Mouse (Mus musculus) bone marrow macrophage, adult 2 months (primary cell): ENCODE results near the gene Ttc9c. TPM values are rescaled to one million over a fixed set of nuclear protein-coding genes. Genes with fewer than 3 reads are reported as not detected.
A peak's percentile ranks its signal among the peaks of the same experiment; 100 is the strongest.

Experiments used
- H3K27ac ChIP-seq: 2 replicates; pipeline ENCODE4 v1.5.1; 2012; ENCODE audit warnings: low read depth, low read length; ENCODE audit not compliant: insufficient read depth
- H3K4me1 ChIP-seq: 2 replicates; pipeline ENCODE4 v1.6.1; 2012; ENCODE audit warnings: low read length; ENCODE audit not compliant: control insufficient read depth, insufficient read depth
- H3K4me3 ChIP-seq: 2 replicates; pipeline ENCODE4 v1.5.1; 2012; ENCODE audit warnings: mild to moderate bottlenecking, low read length, moderate library complexity; ENCODE audit not compliant: insufficient read depth
- CTCF ChIP-seq: IDR thresholded peaks from 2 replicates; pipeline ENCODE4 v1.5.1; 2012; ENCODE audit warnings: low read depth, mild to moderate bottlenecking, low read length, moderate library complexity
- POLR2A ChIP-seq: IDR thresholded peaks from 2 replicates; pipeline ENCODE4 v1.6.1; 2012; ENCODE audit warnings: mild to moderate bottlenecking, low read depth, low read length, borderline replicate concordance
- polyA plus RNA-seq: library from polyadenylated mRNA; stranded (reverse); fragments of >200 nt; gene quantifications from 2 replicates; pipeline ENCODE4 v1.2.4, GENCODE M21; 2012; ENCODE audit not compliant: missing spikeins, insufficient read depth, insufficient read length

Ttc9c gene
- polyA plus RNA-seq, 1 experiment, result 37.6 TPM

- Histone ChIP-seq H3K4me1 (peaks cover 13% of the 10 kb centered on the region), H3K4me3 (no peak overlapping the region), H3K27ac (no peak overlapping the region)
- TF ChIP-seq POLR2A, result no peak
- TF ChIP-seq CTCF, result no peak
Measured at GRCm38 (mm10) chr19:8815812-8816211, 3.3 kb downstream of the Ttc9c start.

DNA sequence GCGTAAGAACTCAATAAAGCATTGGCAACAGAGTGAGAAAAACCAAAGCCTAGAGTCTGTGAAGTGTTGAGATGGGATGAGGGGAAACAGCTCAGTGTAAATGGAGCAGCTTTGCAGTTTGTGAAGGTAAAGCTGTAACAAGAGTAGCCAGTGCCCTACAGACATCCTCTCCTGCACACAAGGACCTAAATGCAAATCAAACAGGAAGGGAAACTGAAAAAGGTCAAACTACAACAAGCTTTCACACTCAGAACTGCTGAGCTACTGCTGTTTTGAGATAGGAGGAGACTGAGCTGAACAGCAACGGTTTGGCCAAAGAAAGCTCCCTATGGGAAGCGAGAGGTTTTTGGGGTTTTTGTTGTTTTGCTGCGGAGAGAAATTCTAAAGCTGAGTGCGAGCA is 12.3 kb downstream of the Ttc9c start:
- peak overlapping the region; percentile 36 for H3K27ac ChIP-seq
- no peak overlapping the region for H3K4me3 ChIP-seq
- peaks cover 25% of the 10 kb centered on the region for H3K4me1 ChIP-seq
- TF ChIP-seq POLR2A (no peak), CTCF (no peak)

GRCm38 (mm10) chr19:8803879-8804660 is 15.1 kb downstream of the Ttc9c start:
- no peak for TF ChIP-seq POLR2A
- no peak for TF ChIP-seq CTCF
- Histone ChIP-seq H3K4me3 (no peak overlapping the region), H3K4me1 (peaks cover 25% of the 10 kb centered on the region), H3K27ac (no peak overlapping the region)

DNA sequence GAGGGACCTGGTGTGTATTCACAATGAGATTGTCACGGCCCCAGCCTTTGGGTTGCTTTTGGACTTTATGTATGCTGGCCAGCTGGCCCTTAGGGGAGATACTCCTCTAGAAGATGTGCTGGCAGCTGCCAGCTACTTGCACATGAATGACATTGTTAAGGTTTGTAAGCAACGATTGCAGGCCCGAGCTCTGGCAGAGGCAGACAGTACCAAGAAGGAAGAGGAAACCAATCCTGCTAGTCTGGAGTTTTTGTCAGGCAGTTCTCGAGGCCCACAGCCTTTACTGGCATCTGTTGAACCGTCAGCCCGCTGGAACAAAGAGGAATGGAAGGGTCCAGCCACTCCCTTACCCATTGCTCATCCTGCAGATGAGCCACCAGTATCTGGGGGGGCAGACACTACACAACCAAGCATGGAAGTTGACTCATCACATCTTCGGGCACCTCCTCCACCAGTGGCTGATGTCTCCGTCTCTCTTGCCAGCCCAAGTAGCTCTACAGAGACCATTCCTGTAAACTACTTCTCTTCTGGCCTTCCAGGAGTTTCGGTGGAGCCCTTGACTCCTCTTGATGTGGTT is 15.8 kb downstream of the Ttc9c start:
- peak overlapping the region; percentile 14; the same call in 1 of the 2 replicates for H3K27ac ChIP-seq
- H3K4me3 ChIP-seq, result peak overlapping the region; percentile 69; the same call in 1 of the 2 replicates
- H3K4me1 ChIP-seq, result peaks cover 27% of the 10 kb centered on the region
- no peak for TF ChIP-seq CTCF
- TF ChIP-seq POLR2A, result no peak

- Histone ChIP-seq H3K4me3 (peak within 1 kb of the TSS; percentile 69), H3K27ac (peak within 1 kb of the TSS; percentile 59), H3K4me1 (peaks cover 27% of the 10 kb centered on the region)
- TF ChIP-seq CTCF (no peak), POLR2A (0 out of 2 replicates have a peak, but pooled peaks have one; percentile 32)
Measured at GRCm38 (mm10) chr19:8802130-8802821, 16.9 kb downstream of the Ttc9c start, which contains the start of gene Zbtb3. Gene Zbtb3 (plus strand): TSS chr19:8802555.

- Histone ChIP-seq H3K4me3 (peak overlapping the region; percentile 90; the same call in 1 of the 2 replicates), H3K4me1 (peaks cover 21% of the 10 kb centered on the region), H3K27ac (peak overlapping the region; percentile 11; the same call in 1 of the 2 replicates)
- TF ChIP-seq CTCF (no peak), POLR2A (no peak)
Measured at GRCm38 (mm10) chr19:8798947-8799315, 20.2 kb downstream of the Ttc9c start.

DNA sequence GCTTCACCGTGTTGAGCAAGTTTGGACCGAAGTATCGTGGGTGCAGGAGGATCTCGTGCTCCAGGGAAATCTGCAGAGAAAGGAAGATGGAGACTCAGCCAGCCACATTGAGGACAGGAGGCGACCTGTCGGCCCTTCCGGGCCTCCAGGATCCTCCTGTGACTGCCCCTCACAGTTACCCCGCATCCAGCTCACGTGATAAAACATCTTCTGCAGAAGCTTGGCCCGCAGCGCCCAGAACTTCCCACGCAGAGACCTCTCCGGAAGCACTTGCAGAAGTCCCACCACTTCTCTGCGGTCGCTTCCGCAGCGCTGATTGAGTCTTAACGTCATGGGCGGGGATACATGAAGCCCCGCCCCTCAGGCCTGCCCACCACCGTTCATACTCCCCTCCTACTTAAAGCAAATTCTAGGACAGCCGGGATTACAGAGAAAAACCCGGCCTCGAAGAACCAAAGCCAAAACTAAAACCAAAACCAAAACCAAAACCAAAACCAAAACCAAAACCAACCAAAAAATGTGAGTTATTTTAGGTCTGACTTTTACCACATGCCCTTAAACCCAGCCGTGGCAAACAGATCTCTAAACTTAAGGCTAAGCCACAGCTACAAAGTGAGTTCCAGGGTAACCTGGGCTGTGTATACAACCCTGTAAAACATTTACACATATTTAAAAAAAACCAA is 20.7 kb downstream of the Ttc9c start, which contains the start of gene Polr2g:
Gene Polr2g (minus strand): TSS at position 314 of the 683 bp plus-strand sequence.
- H3K27ac ChIP-seq, result peak within 1 kb of the TSS; percentile 63
- TF ChIP-seq CTCF (no peak), POLR2A (peak; percentile 35; the same call in 1 of the 2 replicates)
- H3K4me1 ChIP-seq, result peaks cover 16% of the 10 kb centered on the region
- peak within 1 kb of the TSS; percentile 90 for H3K4me3 ChIP-seq

DNA sequence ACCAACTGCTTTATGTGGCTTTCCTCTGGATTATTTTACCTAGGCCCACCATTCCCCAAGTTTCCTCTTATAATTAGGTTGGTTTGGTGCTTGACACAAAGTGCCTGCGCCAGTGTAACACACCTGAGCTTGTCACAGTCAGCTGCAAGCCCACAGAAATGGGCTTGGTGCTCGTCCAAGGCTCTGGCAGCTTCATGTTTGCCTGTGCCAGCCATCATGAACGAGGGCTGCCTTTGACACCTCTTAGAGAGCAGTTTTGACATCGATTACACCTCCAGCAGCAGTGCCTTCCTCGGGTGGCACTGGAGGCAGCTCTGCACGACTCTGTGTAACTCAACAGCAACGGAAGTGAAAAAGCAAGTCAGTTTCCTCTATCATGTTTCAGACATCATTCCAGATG is 29.0 kb downstream of the Ttc9c start:
- no peak overlapping the region for H3K4me3 ChIP-seq
- TF ChIP-seq POLR2A, result no peak
- no peak for TF ChIP-seq CTCF
- H3K27ac ChIP-seq, result no peak overlapping the region
- H3K4me1 ChIP-seq, result peaks cover 3% of the 10 kb centered on the region

DNA sequence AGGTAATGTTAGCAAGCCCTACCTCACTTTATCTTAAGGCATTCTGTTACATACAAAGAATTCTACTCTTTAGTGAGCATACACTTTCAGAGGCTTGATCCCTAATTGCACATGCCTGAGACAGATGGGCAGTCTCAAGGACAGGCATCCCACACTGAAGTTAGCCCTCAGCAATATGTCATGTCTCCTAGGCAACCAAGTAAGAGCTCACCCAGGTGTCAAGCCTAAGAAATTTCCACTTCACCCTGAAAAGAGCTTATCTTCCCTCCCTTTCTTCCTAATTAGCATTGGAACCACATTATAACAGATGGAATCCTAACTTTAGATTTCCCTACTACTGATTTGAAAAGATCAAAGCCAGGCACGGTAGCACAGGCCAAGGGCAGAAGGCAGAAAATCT is 30.0 kb downstream of the Ttc9c start:
- H3K4me1 ChIP-seq, result peaks cover 5% of the 10 kb centered on the region
- no peak overlapping the region for H3K27ac ChIP-seq
- no peak overlapping the region for H3K4me3 ChIP-seq
- TF ChIP-seq CTCF (no peak), POLR2A (no peak)
